Mouse (Mus musculus): Measurements from ENCODE around the gene Grap2. TPM values are rescaled to one million over a fixed set of nuclear protein-coding genes. Genes with fewer than 3 reads are reported as not detected.

Gene Grap2
- total and polyA plus RNA-seq, 3 experiments, result 2.8 to 21.1 (median 4.6) TPM

GRCm38 (mm10) chr15:80538075-80538474 lies 34.3 kb upstream of the Grap2 start:
- no peaks in the 10 kb centered on the region for H3K36me3 ChIP-seq (replicated peaks)
- no peaks in the 10 kb centered on the region for H3K4me1 ChIP-seq (ENCODE audit: insufficient read depth, low read depth, low read length)
- no peaks in the 10 kb centered on the region for H3K9me3 ChIP-seq (replicated peaks)
- no peak overlapping the region for H3K4me3 ChIP-seq (ENCODE audit: low read depth, low read length)
- DNase-seq (ENCODE audit: low spot score), result no peak
- no peak for ATAC-seq (ENCODE audit: extremely low read depth, insufficient number of reproducible peaks, low FRiP score, poor library complexity, severe bottlenecking)
- TF ChIP-seq GATA1 (IDR thresholded peaks at IDR 0.05; ENCODE audit: borderline replicate concordance, low read length) (no peak), GATA2 (IDR thresholded peaks at IDR 0.05; ENCODE audit: borderline replicate concordance, low read depth, low read length) (no peak), POLR2AphosphoS5 (IDR thresholded peaks at IDR 0.05; ENCODE audit: insufficient replicate concordance, low read depth, low read length) (no peak), CTCF (IDR thresholded peaks at IDR 0.05; ENCODE audit: low read depth, low read length) (no peak), TAL1 (conservative IDR thresholded peaks at IDR 0.05; ENCODE audit: low read depth, low read length) (no peak)
- H3K27me3 ChIP-seq (ENCODE audit: insufficient read depth, low read length), result peaks cover 20% of the 10 kb centered on the region

GRCm38 (mm10) chr15:80538671-80539340 lies 33.6 kb upstream of the Grap2 start:
- ATAC-seq (ENCODE audit: extremely low read depth, insufficient number of reproducible peaks, low FRiP score, poor library complexity, severe bottlenecking) (no peak), DNase-seq (ENCODE audit: low spot score) (no peak)
- no peaks in the 10 kb centered on the region for H3K4me1 ChIP-seq (ENCODE audit: insufficient read depth, low read depth, low read length)
- no peaks in the 10 kb centered on the region for H3K9me3 ChIP-seq (replicated peaks)
- TF ChIP-seq GATA1 (IDR thresholded peaks at IDR 0.05; ENCODE audit: borderline replicate concordance, low read length) (no peak), TAL1 (conservative IDR thresholded peaks at IDR 0.05; ENCODE audit: low read depth, low read length) (no peak), GATA2 (IDR thresholded peaks at IDR 0.05; ENCODE audit: borderline replicate concordance, low read depth, low read length) (no peak), POLR2AphosphoS5 (IDR thresholded peaks at IDR 0.05; ENCODE audit: insufficient replicate concordance, low read depth, low read length) (no peak), CTCF (IDR thresholded peaks at IDR 0.05; ENCODE audit: low read depth, low read length) (no peak)
- peaks cover 15% of the 10 kb centered on the region for H3K27me3 ChIP-seq (ENCODE audit: insufficient read depth, low read length)
- H3K4me3 ChIP-seq (ENCODE audit: low read depth, low read length), result no peak overlapping the region
- H3K36me3 ChIP-seq (replicated peaks), result no peaks in the 10 kb centered on the region

GRCm38 (mm10) chr15:80544115-80544514 lies 28.3 kb upstream of the Grap2 start:
- TF ChIP-seq CTCF (IDR thresholded peaks at IDR 0.05; ENCODE audit: low read depth, low read length) (no peak), POLR2AphosphoS5 (IDR thresholded peaks at IDR 0.05; ENCODE audit: insufficient replicate concordance, low read depth, low read length) (no peak), GATA2 (IDR thresholded peaks at IDR 0.05; ENCODE audit: borderline replicate concordance, low read depth, low read length) (no peak), TAL1 (conservative IDR thresholded peaks at IDR 0.05; ENCODE audit: low read depth, low read length) (no peak), GATA1 (IDR thresholded peaks at IDR 0.05; ENCODE audit: borderline replicate concordance, low read length) (no peak)
- Histone ChIP-seq H3K9me3 (replicated peaks) (no peaks in the 10 kb centered on the region), H3K36me3 (replicated peaks) (no peaks in the 10 kb centered on the region), H3K27me3 (ENCODE audit: insufficient read depth, low read length) (peaks cover 12% of the 10 kb centered on the region), H3K4me1 (ENCODE audit: insufficient read depth, low read depth, low read length) (no peaks in the 10 kb centered on the region), H3K4me3 (ENCODE audit: low read depth, low read length) (no peak overlapping the region)
- ATAC-seq (ENCODE audit: extremely low read depth, insufficient number of reproducible peaks, low FRiP score, poor library complexity, severe bottlenecking), result no peak
- DNase-seq (ENCODE audit: low spot score), result no peak

- H3K9me3 ChIP-seq (replicated peaks), result no peaks in the 10 kb centered on the region
- peaks cover 20% of the 10 kb centered on the region for H3K27me3 ChIP-seq (ENCODE audit: insufficient read depth, low read length)
- H3K4me1 ChIP-seq (ENCODE audit: insufficient read depth, low read depth, low read length), result no peaks in the 10 kb centered on the region
- no peak for ATAC-seq (ENCODE audit: extremely low read depth, insufficient number of reproducible peaks, low FRiP score, poor library complexity, severe bottlenecking)
- no peaks in the 10 kb centered on the region for H3K36me3 ChIP-seq (replicated peaks)
- TF ChIP-seq TAL1 (conservative IDR thresholded peaks at IDR 0.05; ENCODE audit: low read depth, low read length), result no peak
- no peak for TF ChIP-seq GATA1 (IDR thresholded peaks at IDR 0.05; ENCODE audit: borderline replicate concordance, low read length)
- no peak overlapping the region for H3K4me3 ChIP-seq (ENCODE audit: low read depth, low read length)
- DNase-seq (ENCODE audit: low spot score), result no peak
Measured at GRCm38 (mm10) chr15:80545430-80545829, 27.0 kb upstream of the Grap2 start.

GRCm38 (mm10) chr15:80554860-80555822 lies 17.3 kb upstream of the Grap2 start:
- no peak for DNase-seq (ENCODE audit: low spot score)
- TF ChIP-seq GATA2 (IDR thresholded peaks at IDR 0.05; ENCODE audit: borderline replicate concordance, low read depth, low read length) (no peak), TAL1 (conservative IDR thresholded peaks at IDR 0.05; ENCODE audit: low read depth, low read length) (no peak), POLR2AphosphoS5 (IDR thresholded peaks at IDR 0.05; ENCODE audit: insufficient replicate concordance, low read depth, low read length) (no peak), CTCF (IDR thresholded peaks at IDR 0.05; ENCODE audit: low read depth, low read length) (no peak), GATA1 (IDR thresholded peaks at IDR 0.05; ENCODE audit: borderline replicate concordance, low read length) (no peak)
- Histone ChIP-seq H3K4me3 (ENCODE audit: low read depth, low read length) (no peak overlapping the region), H3K4me1 (ENCODE audit: insufficient read depth, low read depth, low read length) (no peaks in the 10 kb centered on the region), H3K9me3 (replicated peaks) (no peaks in the 10 kb centered on the region), H3K27me3 (ENCODE audit: insufficient read depth, low read length) (peaks cover 6% of the 10 kb centered on the region), H3K36me3 (replicated peaks) (no peaks in the 10 kb centered on the region)
- ATAC-seq (ENCODE audit: extremely low read depth, insufficient number of reproducible peaks, low FRiP score, poor library complexity, severe bottlenecking), result no peak

- no peaks in the 10 kb centered on the region for H3K9me3 ChIP-seq (replicated peaks)
- no peak overlapping the region for H3K4me3 ChIP-seq (ENCODE audit: low read depth, low read length)
- DNase-seq (ENCODE audit: low spot score) (no peak), ATAC-seq (ENCODE audit: extremely low read depth, insufficient number of reproducible peaks, low FRiP score, poor library complexity, severe bottlenecking) (no peak)
- H3K27me3 ChIP-seq (ENCODE audit: insufficient read depth, low read length), result peaks cover 6% of the 10 kb centered on the region
- no peaks in the 10 kb centered on the region for H3K4me1 ChIP-seq (ENCODE audit: insufficient read depth, low read depth, low read length)
- TF ChIP-seq TAL1 (conservative IDR thresholded peaks at IDR 0.05; ENCODE audit: low read depth, low read length) (no peak), GATA2 (IDR thresholded peaks at IDR 0.05; ENCODE audit: borderline replicate concordance, low read depth, low read length) (no peak), CTCF (IDR thresholded peaks at IDR 0.05; ENCODE audit: low read depth, low read length) (no peak)
- no peaks in the 10 kb centered on the region for H3K36me3 ChIP-seq (replicated peaks)
Measured at GRCm38 (mm10) chr15:80556021-80556420, 16.4 kb upstream of the Grap2 start.

Data from G1E (cell line).